Comparison of ENCODE assay signal across 26 mouse cellular contexts in the genomic region with DNA sequence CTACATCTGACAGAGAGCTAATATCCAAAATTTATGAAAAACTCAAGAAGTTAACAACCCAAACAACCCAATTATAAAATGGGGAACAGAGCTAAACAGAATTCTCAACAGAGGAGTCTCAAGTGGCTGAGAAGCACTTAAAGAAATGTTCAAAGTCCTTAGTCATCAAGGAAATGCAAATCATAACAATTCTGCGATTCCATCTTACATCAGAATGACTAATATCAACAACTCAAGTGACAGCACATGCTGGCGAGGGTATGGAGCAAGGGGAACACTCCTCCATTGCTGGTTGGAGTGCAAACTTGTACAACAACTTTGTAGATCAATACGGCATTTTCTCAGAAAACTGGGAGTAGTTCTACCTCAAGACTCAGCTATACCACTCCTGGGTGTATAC. TPM values are rescaled to one million over a fixed set of nuclear protein-coding genes. Genes with fewer than 3 reads are reported as not detected.
DNase-seq lines count a peak whose midpoint lies in the region; ATAC-seq and TF ChIP-seq lines count a peak whose summit lies in the region.
"Had no signal": no experiment of that assay in that cellular context is flagged by ENCODE, and none has a peak within 500 bp of the region (broad histone marks: within the 10 kb centered on the region; RNA-seq: fewer than 3 reads in every experiment).

No protein-coding gene starts in this region.

- H3K27ac ChIP-seq in lung, postnatal 0 days (ENCODE audit: low read length) = no peak overlapping the region
- H3K27ac ChIP-seq: embryonic facial prominence, embryonic 10.5 days; embryonic facial prominence, embryonic 12.5 days; forebrain, embryonic 13.5 days; forebrain, embryonic 15.5 days had no signal

- H3K9ac ChIP-seq in lung, postnatal 0 days (replicated peaks; ENCODE audit: low read depth) = no peak overlapping the region
- H3K9ac ChIP-seq: embryonic facial prominence, embryonic 12.5 days; forebrain, embryonic 13.5 days; forebrain, embryonic 15.5 days; forebrain, postnatal 0 days had no signal

- H3K4me1 ChIP-seq in lung, postnatal 0 days (ENCODE audit: insufficient read depth, low read depth, low read length) = no peaks in the 10 kb centered on the region
- H3K4me1 ChIP-seq: embryonic facial prominence, embryonic 10.5 days; embryonic facial prominence, embryonic 12.5 days; forebrain, embryonic 13.5 days; forebrain, embryonic 15.5 days had no signal

- TF ChIP-seq EP300 in lung, postnatal 0 days (IDR thresholded peaks at IDR 0.05) = peak; percentile 68

- H3K4me2 ChIP-seq in lung, postnatal 0 days (replicated peaks; ENCODE audit: low read depth, low read length) = no peak overlapping the region
- H3K4me2 ChIP-seq: embryonic facial prominence, embryonic 12.5 days; forebrain, embryonic 13.5 days; forebrain, embryonic 15.5 days had no signal

- peak; percentile 57 for ATAC-seq in lung, postnatal 0 days
- ATAC-seq: CD4-positive, CD25-positive, alpha-beta regulatory T cell, adult 4 months; forebrain, embryonic 13.5 days; forebrain, embryonic 15.5 days; forebrain, postnatal 0 days had no signal

- TF ChIP-seq CTCF in lung, postnatal 0 days (IDR thresholded peaks at IDR 0.05) = no peak

- H3K9me3 ChIP-seq in lung, postnatal 0 days (ENCODE audit: low read length) = no peaks in the 10 kb centered on the region
- H3K9me3 ChIP-seq: embryonic facial prominence, embryonic 10.5 days; embryonic facial prominence, embryonic 12.5 days; forebrain, embryonic 13.5 days; forebrain, embryonic 15.5 days; G1E had no signal

- H3K27me3 ChIP-seq in lung, postnatal 0 days (replicated peaks; ENCODE audit: insufficient read depth, low read length) = no peaks in the 10 kb centered on the region
- H3K27me3 ChIP-seq: embryonic facial prominence, embryonic 12.5 days; forebrain, embryonic 13.5 days; forebrain, embryonic 15.5 days had no signal

- 28% methylated on average over 3 of the region's 3 CpGs for WGBS in lung, postnatal 0 days

- H3K36me3 ChIP-seq in lung, postnatal 0 days (ENCODE audit: insufficient read depth, low read length) = no peaks in the 10 kb centered on the region
- H3K36me3 ChIP-seq: embryonic facial prominence, embryonic 10.5 days; embryonic facial prominence, embryonic 12.5 days; forebrain, embryonic 15.5 days; G1E had no signal

- peak; percentile 71 for DNase-seq in lung, postnatal 0 days (ENCODE audit: low spot score)
- DNase-seq in lung, postnatal 14 days = no peak
- DNase-seq in 3T3-L1 (ENCODE audit: low read depth, low spot score) = peak; percentile 54
- peak; percentile 45 for DNase-seq in 416B (ENCODE audit: low read depth)
- DNase-seq in NIH3T3 (ENCODE audit: low read depth) = peak; percentile 37
- DNase-seq in adrenal gland, postnatal 36 days = no peak
- no peak for DNase-seq in neural tube, embryonic 10.5 days (ENCODE audit: extremely low spot score, low spot score)
- DNase-seq: adrenal gland, adult 2 months; adrenal gland, postnatal 10 days; adrenal gland, postnatal 25 days; cerebellum, adult 11-12 months; cerebellum, adult 2 months; cerebellum, adult 9-10 months; cerebellum, postnatal 10 days; cerebellum, postnatal 25 days; forebrain, postnatal 0 days had no signal

- H3K4me3 ChIP-seq in lung, postnatal 0 days (ENCODE audit: low read depth, low read length) = no peak overlapping the region
- H3K4me3 ChIP-seq: embryonic facial prominence, embryonic 10.5 days; embryonic facial prominence, embryonic 12.5 days; forebrain, embryonic 13.5 days; forebrain, embryonic 15.5 days had no signal

RNA-seq across cellular contexts. Expression of a gene that starts 29.1 kb away (rescaled TPM):
- polyA plus RNA-seq in lung, postnatal 0 days (2015; fragmentation: Nextera tagmentation; extraction: Ambion mirVana) = not detected in 2 replicates
- not detected for total RNA-seq in adrenal gland, postnatal 36 days (2021)
- total RNA-seq: adrenal gland, adult 2 months; adrenal gland, postnatal 10 days; adrenal gland, postnatal 25 days; CH12.LX; forebrain, postnatal 0 days; G1E had no signal
- polyA plus RNA-seq: adrenal gland, adult 2 months; CD4-positive, CD25-positive, alpha-beta regulatory T cell, adult 4 months; cerebellum, adult 2 months; cortical plate, adult 2 months; embryonic facial prominence, embryonic 10.5 days; embryonic facial prominence, embryonic 12.5 days; embryonic facial prominence, embryonic 14.5 days; forebrain, embryonic 11.5 days; forebrain, embryonic 13.5 days; forebrain, embryonic 15.5 days; forebrain, postnatal 0 days; G1E had no signal

RNA-seq across cellular contexts. Expression of a gene that starts 38.9 kb away (rescaled TPM):
- polyA plus RNA-seq in lung, postnatal 0 days (2015; fragmentation: Nextera tagmentation; extraction: Ambion mirVana) = 88.0 and 114 TPM in 2 replicates
- total RNA-seq in adrenal gland, postnatal 36 days (2021) = 100 to 1,000 TPM; 201 to 212 TPM

RNA-seq across cellular contexts. Expression of a gene that starts 46.2 kb away (rescaled TPM):
- polyA plus RNA-seq in lung, postnatal 0 days (2015; fragmentation: Nextera tagmentation; extraction: Ambion mirVana) = not detected in 2 replicates
- total RNA-seq in adrenal gland, postnatal 36 days (2021) = not detected
- total RNA-seq: adrenal gland, adult 2 months; adrenal gland, postnatal 10 days; adrenal gland, postnatal 25 days; CH12.LX; forebrain, postnatal 0 days; G1E had no signal
- polyA plus RNA-seq: adrenal gland, adult 2 months; CD4-positive, CD25-positive, alpha-beta regulatory T cell, adult 4 months; cerebellum, adult 2 months; cortical plate, adult 2 months; forebrain, embryonic 11.5 days; forebrain, embryonic 13.5 days; forebrain, embryonic 15.5 days; forebrain, postnatal 0 days; G1E had no signal

Comparison
In these comparisons a context has a peak if more than half of its experiments do, and no peak if none do; other contexts are left out.
1. DNase-seq: peak in lung, postnatal 0 days (single experiment), 3T3-L1 (single experiment), 416B (single experiment) and NIH3T3 (single experiment); none in lung, postnatal 14 days (single experiment), adrenal gland, postnatal 36 days (0 of 2) and neural tube, embryonic 10.5 days (single experiment).